Mouse (Mus musculus) bone marrow, adult 2 months (tissue): Measurements from ENCODE around the gene Hectd2.

ENCODE experiments used
- CTCF ChIP-seq: fragments of 200-500 bp; IDR thresholded peaks from 2 replicates; pipeline ENCODE4 v1.5.1; 2011; ENCODE audit warnings: low read length, control low read depth; ENCODE audit not compliant: control insufficient read depth, insufficient read depth
- POLR2A ChIP-seq: fragments of 200-500 bp; IDR thresholded peaks from 2 replicates; pipeline ENCODE4 v1.6.1; 2011; ENCODE audit warnings: low read depth, mild to moderate bottlenecking, control low read depth, low read length, borderline replicate concordance; ENCODE audit not compliant: control insufficient read depth

GRCm38 (mm10) chr19:36518461-36518860 is 36.0 kb upstream of the Hectd2 start:
- TF ChIP-seq POLR2A (no peak), CTCF (no peak)
